Mouse (Mus musculus) ES-E14 (cell line): ENCODE measurements around the gene H6pd.

Experiments used
- CHD2 ChIP-seq: IDR thresholded peaks from 2 replicates; pipeline ENCODE4 v1.6.1; 2014; ENCODE audit warnings: mild to moderate bottlenecking, low read depth, low read length, inconsistent platforms
- HCFC1 ChIP-seq: IDR thresholded peaks from 2 replicates; pipeline ENCODE4 v1.6.1; 2012; ENCODE audit warnings: low read length, inconsistent platforms, borderline replicate concordance; ENCODE audit not compliant: insufficient read depth
- MAFK ChIP-seq: IDR thresholded peaks from 2 replicates; pipeline ENCODE4 v1.6.1; 2014; ENCODE audit warnings: mild to moderate bottlenecking, low read depth, low read length, inconsistent platforms; ENCODE audit not compliant: insufficient read depth
- ZC3H11A ChIP-seq: IDR thresholded peaks from 2 replicates; pipeline ENCODE4 v1.6.1; 2012; ENCODE audit warnings: low read depth, mild to moderate bottlenecking, inconsistent platforms, low read length, borderline replicate concordance
- ZNF384 ChIP-seq: IDR thresholded peaks from 2 replicates; pipeline ENCODE4 v1.6.1; 2012; ENCODE audit warnings: low read depth, low read length, inconsistent platforms

GRCm38 (mm10) chr4:150033261-150033671, 24.4 kb upstream of the H6pd start:
- no peak for TF ChIP-seq ZC3H11A
- no peak for TF ChIP-seq ZNF384
- TF ChIP-seq MAFK = no peak
- TF ChIP-seq CHD2 = no peak
- TF ChIP-seq HCFC1 = no peak
